Mouse (Mus musculus) lung, postnatal 4 days (tissue): ENCODE results near the gene Ppp1r9a.

Experiments
- DNase-seq, 2 experiments: peaks; one replicate each; pipeline ENCODE4 v3.0.0; 2021

Ppp1r9a gene

DNA sequence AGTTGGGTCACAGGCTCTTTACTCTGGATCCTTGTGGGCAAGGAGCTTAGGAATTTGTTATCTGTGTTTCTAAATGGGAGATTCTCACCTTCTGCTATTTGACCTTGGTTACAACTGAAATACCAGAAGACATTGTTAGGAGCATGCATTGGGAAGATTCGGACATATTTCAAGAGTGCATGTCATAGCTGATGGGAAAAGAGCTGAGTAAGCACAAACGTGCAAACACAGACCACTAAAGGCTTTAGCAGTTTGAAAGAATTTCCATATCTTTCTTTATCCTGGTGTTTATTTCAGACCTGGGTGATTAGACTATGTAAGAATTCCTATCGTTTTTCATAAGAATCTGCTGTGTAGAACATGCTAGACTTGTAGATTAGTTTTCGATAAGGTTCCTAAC lies 59.5 kb downstream of the Ppp1r9a start:
- no peak for DNase-seq

DNA sequence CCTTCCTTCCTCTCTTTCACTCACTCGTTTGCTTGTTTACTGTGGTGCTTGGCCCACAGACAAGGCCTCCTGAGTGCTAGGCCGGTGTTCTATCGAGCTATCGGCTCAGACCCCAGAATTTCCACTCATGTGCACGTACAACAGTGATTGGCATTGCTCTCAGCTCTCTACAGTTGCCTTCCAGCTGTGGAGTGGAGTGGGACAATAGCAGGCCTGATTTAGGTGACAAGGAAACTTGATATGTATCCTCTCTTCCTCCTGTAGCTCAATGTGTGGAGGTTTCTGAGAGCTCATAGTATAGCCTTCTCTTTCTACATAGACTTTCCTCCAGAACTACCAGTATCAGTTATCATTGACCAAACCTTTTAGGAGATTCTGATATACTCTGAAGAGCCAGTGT lies 60.3 kb downstream of the Ppp1r9a start:
- no peak for DNase-seq

DNA sequence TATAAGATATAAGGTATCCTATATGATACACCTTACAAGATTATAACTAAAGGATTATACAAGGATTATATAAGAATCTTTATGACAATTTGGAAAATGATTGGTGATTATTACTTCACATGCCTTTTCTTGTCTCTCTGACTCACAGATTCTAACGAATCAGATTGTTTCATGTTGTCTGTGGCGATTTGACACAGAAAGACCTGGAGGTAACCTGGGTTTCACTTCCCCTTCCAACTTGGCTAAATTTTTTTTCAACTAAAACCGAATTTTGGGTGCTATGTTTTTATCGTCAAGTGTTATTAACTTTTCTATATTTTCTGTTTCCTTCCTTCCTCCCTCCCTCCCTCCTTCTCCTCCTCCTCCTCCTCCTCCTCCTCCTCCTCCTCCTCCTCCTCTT lies 64.5 kb downstream of the Ppp1r9a start:
- no peak for DNase-seq

DNA sequence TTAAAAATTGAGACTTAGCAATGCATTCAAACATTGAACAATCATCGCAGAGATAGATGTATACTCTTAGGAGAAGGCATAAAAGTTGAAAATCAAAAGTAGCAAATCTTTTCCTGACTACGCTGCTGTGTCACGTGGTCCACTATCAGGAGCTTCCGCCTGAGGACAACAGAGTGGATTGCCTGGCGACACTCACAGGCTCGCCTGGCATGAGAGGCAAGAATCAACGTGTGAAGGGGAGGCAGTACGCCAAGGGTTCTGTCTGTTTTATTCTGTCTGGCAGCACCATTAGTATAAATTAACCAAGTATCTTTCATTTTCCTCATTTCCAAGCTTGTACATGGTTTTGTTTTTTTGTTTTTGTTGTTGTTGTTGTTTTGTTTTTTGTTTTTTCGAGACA lies 68.5 kb downstream of the Ppp1r9a start:
- peak in 1 of 2 experiments; percentile 39 for DNase-seq

DNA sequence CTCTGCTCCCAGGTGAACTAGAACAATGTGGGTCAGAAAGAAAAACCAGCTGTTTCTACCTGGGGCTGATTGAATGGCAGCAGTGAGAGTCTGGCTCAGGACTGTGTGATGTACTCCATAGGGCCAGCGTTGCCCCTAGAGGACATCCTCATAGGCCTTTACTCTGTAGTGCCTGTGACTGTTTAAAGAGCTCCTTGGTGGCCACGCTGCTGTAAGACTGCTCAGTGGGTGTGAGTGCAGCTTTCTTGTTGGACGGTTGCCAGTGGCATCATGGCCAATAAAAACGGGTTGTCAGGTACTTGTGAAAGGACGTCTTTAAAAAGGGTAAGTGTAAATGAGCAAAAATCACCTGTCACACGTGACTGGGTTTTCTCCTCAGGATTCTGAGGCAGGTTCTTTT lies 70.1 kb downstream of the Ppp1r9a start:
- DNase-seq: peak; percentile 52

DNA sequence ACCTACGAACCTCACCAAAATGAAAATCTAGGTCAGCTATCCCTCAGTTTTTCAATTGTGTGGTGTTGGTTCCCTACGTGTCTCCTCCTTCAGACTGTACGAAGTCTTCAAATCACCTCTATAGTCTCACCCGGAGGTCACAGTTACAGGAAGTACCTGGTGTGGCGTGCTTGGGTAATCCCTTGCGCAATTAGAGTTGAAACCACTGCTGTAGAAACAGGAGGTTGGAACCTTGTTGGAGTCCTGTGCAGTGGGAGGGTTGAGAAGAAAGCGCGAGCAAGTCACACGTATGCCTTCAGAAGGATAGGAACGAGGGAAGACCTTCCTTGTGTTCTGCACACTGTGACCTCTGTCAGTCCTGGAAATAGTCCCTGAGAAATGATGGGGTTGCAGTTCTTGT lies 70.6 kb downstream of the Ppp1r9a start:
- DNase-seq: peak; percentile 46 to 62

DNA sequence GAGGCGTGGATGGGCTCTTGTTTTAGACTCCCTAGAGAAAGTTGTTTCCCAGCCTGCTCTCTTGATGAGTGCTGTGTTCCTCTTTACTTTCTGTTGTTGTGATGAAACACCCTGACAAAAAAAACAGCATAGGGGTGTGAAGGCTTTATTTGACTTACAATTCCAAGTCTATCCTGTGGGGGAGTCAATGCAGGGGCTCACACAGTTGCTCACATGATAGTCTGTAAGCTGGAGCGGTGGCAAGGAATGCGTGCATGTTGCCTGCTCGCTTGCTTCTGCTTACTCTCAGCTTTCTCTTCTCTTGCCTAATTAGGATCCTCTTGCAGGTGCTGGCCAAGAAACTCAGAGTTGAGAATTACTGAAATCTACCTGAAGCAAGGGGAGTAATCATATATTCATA lies 74.8 kb downstream of the Ppp1r9a start:
- DNase-seq: no peak

DNA sequence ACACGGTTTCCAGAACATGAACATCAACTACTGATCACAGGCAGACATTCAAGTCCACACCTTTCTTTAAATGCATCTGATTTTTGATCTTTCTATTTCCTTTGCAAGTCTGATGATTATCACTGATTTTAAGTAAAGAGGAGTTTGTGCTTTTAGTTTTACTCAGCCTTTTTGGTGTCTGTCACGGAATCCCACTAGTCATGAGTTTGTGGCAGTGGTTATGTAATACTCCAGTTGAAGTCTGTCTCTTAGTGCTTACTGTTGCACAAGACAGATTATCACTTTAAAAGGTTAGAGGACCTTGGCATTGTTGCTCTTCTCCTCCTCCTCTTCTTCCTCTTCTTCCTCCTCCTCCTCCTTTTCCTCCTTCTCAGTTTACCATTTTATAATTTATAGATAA lies 75.5 kb downstream of the Ppp1r9a start:
- DNase-seq: no peak

DNA sequence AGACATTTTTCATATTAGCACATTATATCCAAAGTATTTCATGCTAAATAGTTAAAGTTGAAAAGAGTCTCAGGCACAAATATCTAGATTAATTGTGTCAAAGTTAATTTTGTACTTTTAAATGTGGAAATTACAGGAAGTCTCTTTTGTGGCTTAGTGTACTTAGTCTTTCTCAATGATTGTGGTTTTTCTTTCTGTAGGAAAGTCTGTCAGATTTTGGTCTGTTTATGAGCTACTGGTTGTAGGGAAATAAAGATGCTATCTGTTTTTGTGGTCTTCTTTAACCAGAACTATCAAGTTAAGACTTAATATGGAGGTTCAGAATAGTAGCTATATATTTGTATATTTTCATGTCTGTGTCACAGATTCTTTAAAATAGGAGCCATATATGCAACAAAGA lies 76.2 kb downstream of the Ppp1r9a start:
- no peak for DNase-seq

DNA sequence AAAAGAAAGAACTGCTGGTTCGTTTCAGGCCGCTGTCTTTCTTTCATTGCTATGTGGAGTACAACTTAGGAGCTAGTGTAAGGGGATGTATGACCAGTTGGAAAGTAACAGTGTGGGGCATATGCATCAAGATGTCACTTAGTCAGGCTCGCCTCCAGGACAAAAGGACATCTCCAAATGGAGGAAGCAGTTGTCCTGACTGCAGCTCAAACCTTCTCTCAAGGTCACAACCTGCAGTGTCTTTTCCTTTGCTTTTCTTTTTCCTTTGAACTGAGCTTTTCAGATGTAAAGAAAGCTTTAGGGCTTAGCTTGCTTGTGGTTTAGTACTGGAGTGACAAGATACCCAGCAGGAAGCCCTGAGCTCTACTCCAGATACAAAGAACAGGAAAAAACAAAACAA lies 77.4 kb downstream of the Ppp1r9a start:
- DNase-seq: no peak

DNA sequence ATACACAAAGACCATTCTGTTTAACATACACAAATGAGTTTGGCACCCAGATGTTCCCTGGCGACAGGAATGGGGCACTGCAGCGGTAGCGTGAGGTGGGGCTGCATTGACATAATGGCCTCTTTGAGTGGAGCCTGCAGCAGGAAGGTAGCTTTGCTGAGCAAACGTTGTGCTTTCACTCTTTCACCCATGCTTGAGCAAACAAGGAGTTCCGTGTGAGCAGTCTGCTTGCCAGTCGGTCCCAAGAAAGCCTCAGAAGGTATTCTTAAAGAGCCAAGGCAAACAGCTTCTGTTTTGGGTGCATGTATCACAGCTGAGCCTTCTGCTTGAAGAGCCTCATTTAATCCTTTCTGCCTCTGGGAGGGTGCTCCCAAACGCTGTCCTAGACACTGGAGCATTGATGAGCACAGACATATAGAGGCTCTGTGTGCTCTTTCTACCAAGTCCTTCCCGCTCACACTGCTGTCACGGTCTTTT lies 80.0 kb downstream of the Ppp1r9a start:
- DNase-seq: peak; percentile 72 to 82

DNA sequence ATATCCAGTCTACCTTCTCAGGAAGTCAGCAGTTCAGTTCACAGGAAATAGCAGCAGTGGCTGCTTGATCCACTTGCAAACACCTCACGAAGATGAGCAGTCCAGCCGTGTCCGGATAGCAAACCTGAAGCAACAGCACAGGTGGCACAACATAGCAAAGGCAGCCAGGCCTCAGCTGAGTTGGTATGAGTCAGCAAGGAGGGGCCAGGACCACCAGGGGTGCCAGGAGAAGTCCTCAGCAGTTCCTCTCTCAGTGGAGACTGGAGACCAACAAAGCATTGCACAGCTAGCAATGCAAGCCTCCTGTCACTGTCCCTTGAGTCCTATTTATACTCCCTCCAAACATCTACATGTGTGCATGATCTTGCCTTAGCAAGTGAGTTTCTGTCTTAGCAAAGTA lies 83.0 kb downstream of the Ppp1r9a start:
- no peak for DNase-seq

DNA sequence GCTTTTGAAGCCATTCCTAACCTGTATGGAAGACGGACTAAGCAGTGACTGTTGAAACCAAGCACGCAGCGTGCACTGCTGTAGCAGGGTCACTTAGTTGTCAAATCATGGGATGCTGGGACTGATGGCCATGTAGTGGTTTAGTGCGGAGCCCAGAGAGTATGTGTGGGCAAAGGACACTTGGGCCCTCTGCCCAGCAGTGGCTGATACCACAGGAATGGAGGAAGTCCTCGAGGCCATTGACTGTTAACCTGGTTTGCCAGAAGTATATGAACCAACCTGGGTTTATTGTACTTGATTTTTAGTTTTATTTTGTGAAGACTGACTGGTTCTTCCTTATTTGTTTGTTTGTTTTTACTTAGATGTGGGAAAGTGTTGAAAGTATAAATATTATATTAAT lies 84.4 kb downstream of the Ppp1r9a start:
- peak in 1 of 2 experiments; percentile 61 for DNase-seq

DNA sequence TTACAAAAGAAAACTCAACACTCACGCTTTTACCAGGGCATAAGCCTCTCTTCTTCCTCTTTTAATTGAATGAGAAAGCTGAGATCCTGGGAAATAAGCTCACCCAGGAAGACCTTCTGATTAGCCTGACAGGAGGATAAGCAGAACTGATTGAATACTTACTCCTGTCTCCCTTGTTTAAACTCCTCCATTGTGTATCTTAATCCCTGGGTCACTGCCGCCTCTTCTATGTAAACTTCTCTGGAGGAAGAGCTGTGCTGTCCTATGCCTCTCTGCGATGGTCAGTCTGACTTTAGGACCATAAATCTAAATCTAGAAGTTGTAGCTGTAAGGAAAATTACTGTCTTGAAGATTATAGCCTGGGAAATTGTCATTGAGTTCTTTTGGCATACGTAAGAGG lies 86.0 kb downstream of the Ppp1r9a start:
- DNase-seq: no peak

DNA sequence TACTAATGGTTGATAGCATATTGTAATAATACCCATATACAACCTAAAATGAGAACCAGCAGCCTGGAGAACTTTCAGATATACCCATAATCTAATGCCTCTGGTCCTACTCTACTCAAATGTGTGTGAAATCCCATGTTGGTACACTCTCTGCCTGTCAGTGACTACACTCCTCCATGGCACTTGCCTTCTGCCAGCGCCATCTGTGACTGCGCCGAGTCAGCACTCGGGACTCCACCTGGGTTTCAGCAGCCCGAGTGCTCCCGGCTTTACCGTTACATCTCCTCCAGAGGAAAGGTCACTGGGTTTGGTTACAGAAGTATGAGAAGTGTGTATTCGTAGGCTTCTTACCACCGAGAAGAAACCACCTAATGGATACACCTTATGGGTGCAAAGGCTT lies 89.6 kb downstream of the Ppp1r9a start:
- no peak for DNase-seq

DNA sequence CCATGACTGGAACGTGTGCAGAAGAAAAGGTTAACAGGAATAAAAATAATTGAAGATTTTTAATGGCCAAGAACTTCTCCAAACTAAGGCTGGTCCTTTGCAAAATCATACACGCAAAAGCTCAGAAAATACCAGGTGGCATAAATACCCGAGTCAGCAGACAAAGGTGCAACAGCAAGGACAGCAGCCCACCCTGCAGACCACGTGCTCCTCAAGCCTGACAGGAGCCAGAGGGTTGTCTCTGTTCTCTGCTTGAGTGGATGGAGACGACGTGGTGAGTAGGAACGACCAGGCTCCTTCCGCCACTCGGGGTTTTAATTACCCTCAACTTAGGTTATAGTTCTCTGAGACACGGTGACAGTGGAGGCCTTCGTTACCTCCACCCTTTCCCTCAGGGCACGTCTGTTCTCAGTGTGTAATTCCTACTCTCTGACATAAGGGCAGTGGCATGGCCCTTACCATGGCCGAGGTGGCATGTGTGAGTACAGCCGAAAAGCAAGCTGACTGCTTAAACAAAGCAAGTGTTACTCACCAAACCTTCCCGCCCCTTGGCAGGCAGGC lies 91.0 kb downstream of the Ppp1r9a start:
- peak in 1 of 2 experiments; percentile 37 for DNase-seq

DNA sequence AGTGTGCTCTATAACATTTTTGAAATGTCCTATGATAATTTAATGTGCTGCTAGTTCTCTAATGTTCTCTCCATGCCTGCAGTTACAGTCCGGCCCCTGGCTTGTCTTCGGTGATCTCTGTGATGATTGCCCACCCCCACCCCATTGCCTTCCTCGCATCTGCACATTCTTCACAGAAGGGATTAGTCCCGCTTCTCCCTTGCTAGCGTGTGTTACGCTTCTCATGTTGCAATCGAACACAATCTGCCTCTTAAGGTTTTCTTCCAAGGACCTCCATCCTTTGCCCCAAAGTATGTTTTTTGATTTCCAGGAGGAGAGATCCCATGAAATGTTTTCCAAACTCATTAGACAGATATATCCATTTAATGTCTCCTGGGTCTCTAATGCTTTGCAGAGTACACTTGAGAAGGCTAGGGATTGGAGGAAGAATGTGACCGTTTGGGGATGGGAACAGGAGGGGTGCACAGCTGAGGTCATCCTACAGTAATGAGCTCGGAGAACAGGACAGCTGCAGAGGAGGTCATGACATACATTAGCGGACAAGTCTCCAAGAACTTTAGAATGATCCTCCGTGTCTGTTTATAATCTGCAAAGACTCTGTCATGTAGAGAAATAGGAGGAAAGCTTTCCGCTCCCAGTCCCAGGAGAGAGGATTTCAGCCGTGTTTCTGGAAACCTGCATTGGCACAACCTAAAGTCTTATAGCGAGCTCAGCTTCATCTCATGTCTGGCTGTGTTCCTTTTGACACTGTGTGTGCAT lies 91.6 kb downstream of the Ppp1r9a start:
- no peak for DNase-seq

DNA sequence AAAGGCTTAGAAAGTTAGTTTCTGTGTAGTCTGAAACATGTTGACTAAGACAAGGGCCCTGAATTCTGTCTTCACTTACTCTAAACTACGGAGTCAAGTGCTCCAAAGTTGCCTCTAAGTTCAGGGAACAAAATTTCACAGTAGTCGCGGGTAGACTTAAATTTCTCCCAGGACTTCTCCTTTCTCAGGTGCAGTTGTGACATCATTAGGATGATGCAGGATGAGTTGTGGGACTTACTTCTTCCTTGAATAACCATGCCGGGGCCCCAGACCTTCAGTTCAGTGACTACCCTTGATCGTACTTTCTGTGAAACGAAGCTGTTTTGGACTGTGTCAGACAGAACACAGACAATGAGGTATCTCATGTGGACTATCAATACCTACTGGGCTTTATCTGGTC lies 94.9 kb downstream of the Ppp1r9a start:
- no peak for DNase-seq

DNA sequence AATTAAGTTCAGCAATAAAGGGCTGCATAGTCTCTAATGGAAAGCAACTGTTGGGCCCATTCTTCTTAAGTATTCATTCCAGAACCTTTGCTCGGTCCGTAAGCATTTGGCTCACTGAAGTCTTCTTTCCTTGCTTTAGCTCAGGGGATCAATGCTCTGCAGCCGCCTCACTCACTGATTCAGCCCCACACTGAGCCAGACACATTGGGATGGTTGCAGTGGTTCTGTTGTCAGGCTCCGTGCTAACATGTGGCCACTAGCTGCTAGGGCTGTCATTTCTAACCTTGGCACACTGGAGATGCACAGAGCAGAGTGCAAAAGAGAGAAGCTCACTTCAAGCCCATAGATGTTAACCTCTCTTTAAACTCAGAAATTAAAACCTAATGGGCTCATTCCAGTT lies 96.2 kb downstream of the Ppp1r9a start:
- no peak for DNase-seq

DNA sequence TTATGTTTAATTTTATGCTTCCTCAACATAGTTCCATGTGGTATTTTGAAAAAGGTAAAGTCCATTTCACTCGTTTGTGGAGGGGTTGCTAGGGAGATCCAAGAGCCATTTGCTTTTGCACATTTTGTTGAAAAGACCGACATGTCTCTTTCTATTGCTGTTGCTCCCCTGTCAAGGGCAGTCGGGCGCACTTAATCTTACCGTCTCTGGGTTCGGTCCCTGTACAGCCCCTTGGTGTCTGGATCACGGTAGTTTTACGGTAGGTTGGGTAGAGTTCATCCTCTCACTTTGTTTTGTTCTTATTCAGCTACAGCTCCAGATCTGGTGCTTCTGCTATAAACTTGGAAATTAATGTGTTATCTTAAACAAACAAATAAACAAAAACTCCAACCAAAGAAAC lies 98.1 kb downstream of the Ppp1r9a start:
- DNase-seq: no peak

DNA sequence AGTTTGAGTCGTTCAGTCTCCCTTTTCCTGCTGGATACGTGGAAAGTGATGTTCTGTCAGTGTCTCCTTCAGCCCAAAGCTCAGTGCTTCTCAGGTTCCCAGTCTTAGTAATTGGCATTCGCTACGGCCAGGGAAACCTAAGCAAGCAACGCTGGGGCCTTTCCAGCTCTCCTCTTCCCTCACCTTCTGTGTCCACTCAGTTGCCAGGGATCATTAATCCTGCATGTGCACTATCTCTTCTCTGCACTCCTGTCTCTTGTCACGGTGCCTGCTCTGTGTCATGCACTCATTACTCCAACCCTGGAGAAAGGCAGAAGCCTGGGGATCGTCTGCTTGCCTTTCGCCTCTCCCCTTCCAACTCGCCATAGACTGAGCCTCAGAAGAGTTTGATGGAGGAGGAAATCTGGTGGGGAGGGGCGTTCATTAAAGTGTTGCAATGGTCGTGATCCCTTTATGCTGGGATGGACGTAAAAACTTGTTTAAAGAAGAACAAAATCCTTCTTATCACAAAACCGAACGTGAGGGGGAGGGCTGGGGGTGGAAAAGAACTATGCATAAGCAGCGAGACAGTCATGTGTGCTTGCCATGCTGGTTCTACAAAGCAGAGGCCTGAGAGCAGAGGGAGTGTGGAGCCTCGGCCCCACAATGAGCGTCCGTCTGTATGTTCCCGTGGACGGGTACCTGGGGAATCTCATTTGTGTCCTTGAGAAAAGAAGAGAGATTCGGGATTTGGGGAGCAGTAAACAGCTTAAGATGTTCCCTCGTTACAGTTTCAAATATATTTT lies 103.0 kb downstream of the Ppp1r9a start:
- DNase-seq: no peak

DNA sequence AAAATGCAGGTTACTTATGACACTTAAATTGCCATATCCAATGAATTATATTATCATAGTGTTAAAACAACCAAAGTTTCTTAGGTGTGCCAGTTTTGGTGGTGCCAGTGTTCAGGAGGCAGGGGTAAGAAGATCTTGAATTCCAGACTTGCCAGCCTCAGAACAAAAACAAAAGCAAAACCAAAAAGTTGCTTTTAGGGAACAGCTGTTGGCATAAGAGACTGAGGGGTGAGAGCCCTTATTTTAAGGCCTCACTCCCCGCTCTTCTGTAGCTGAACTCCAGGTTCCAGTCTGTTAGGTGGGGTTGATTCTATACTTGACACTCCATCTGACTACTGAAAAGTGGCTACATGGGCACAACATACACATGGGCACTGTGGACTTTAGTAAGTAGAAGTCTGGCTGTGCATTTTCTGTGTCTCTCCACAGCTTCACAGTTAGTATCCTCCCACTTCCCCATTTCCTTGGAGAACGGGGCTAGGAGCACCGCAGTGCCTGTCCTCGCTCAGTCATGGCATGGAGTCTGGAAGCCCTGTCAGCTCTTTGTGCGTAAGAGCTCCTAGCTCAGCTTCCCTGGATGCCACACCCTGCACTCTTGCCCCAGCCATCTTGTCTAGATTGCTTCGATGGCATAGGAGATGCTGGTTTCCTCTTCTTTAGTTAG lies 103.7 kb downstream of the Ppp1r9a start:
- DNase-seq: no peak

DNA sequence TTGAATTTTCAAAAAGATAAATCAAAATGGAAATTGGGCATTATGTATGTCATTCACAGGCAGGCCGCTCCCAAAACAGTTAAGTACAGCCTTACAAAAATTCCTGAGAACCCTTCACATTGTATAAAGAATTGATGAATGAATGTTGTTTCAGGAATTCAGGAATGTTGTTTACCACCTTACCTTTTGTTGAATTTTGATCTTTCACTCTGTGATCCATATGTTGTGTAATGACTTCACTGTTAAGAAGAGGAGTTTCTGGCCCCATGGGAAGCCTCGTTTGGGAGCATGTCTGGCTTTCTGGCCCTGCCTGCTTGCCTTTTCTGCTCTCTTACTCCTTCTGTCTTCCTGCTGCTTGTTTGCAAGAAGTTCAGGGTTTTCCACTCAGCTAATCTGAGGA lies 105.4 kb downstream of the Ppp1r9a start:
- no peak for DNase-seq

DNA sequence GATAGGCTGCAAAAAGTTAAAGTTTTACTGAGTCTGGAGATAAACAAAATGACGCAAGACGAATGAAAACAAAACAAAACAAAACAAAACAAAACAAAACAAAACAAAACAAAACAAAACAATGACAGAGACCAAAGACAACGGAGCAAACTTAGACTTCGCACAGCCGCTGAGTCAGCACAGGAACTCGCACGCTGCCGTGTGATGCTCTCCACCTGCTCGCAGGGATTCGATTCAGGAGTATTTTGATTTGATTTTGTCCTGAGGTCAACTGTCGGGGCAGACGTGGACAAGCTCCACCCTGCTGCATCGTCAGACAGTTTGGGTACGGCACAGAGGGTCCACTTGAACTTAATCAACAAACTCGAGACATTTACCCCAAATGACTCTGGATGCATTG lies 105.9 kb downstream of the Ppp1r9a start:
- DNase-seq: no peak
